Mouse (Mus musculus): ENCODE data around the gene Gnpat.
"Not testable (repeated sequence)": the region's sequence is repeated elsewhere in the genome, so short reads cannot be mapped to it uniquely, and the experiment has no call there.

The Gnpat gene

GRCm38 (mm10) chr8:124862321-124863162, at the start of gene Gnpat, which contains the start of gene 2810004N23Rik:
Gnpat (plus strand) TSS chr8:124863033.
2810004N23Rik (minus strand) TSS chr8:124863120.
- peak; percentile 92 for DNase-seq

- DNase-seq, result no peak
Measured at GRCm38 (mm10) chr8:124813326-124813725, 49.5 kb upstream of the Gnpat start.

- no peak for DNase-seq
Measured at GRCm38 (mm10) chr8:124815870-124816269, 47.0 kb upstream of the Gnpat start.

GRCm38 (mm10) chr8:124816866-124817265, 46.0 kb upstream of the Gnpat start:
- no peak for DNase-seq

GRCm38 (mm10) chr8:124817361-124817760, 45.5 kb upstream of the Gnpat start:
- DNase-seq, result no peak

GRCm38 (mm10) chr8:124819612-124820115, 43.2 kb upstream of the Gnpat start:
- no peak for DNase-seq

- DNase-seq, result no peak
Measured at GRCm38 (mm10) chr8:124820125-124820524, 42.7 kb upstream of the Gnpat start.

- DNase-seq, result no peak
Measured at GRCm38 (mm10) chr8:124823497-124823896, 39.3 kb upstream of the Gnpat start.

- no peak for DNase-seq
Measured at GRCm38 (mm10) chr8:124826658-124827057, 36.2 kb upstream of the Gnpat start.

GRCm38 (mm10) chr8:124827387-124827786, 35.4 kb upstream of the Gnpat start:
- peak; percentile 77 for DNase-seq

GRCm38 (mm10) chr8:124828561-124829240, 34.1 kb upstream of the Gnpat start:
- peak; percentile 45 for DNase-seq

GRCm38 (mm10) chr8:124830050-124830449, 32.8 kb upstream of the Gnpat start:
- no peak for DNase-seq

GRCm38 (mm10) chr8:124831531-124831930, 31.3 kb upstream of the Gnpat start:
- DNase-seq, result no peak

GRCm38 (mm10) chr8:124831941-124832340, 30.9 kb upstream of the Gnpat start:
- no peak for DNase-seq

- DNase-seq, result no peak
Measured at GRCm38 (mm10) chr8:124833430-124834205, 29.2 kb upstream of the Gnpat start.

- no peak for DNase-seq
Measured at GRCm38 (mm10) chr8:124835848-124836247, 27.0 kb upstream of the Gnpat start.

- no peak for DNase-seq
Measured at GRCm38 (mm10) chr8:124836273-124836672, 26.6 kb upstream of the Gnpat start.

GRCm38 (mm10) chr8:124836907-124837306, 25.9 kb upstream of the Gnpat start:
- no peak for DNase-seq

- no peak for DNase-seq
Measured at GRCm38 (mm10) chr8:124837956-124838355, 24.9 kb upstream of the Gnpat start.

GRCm38 (mm10) chr8:124839371-124839770, 23.5 kb upstream of the Gnpat start:
- DNase-seq, result no peak

- DNase-seq, result no peak
Measured at GRCm38 (mm10) chr8:124840900-124841299, 21.9 kb upstream of the Gnpat start.

GRCm38 (mm10) chr8:124841775-124842174, 21.1 kb upstream of the Gnpat start:
- DNase-seq, result no peak

- not testable (repeated sequence) for DNase-seq
Measured at GRCm38 (mm10) chr8:124842929-124843328, 19.9 kb upstream of the Gnpat start.

Measured in cerebellum, adult 8-10 months (tissue).